ENCODE assay signal across 19 mouse cellular contexts in genomic region chr5:99450463-99450862, GRCm38 (mm10).
"Had no signal": no experiment of that assay in that cellular context is flagged by ENCODE, and none has a peak within 500 bp of the region (broad histone marks: within the 10 kb centered on the region; RNA-seq: fewer than 3 reads in every experiment).

No protein-coding gene starts in this region.

- H3K4me3 ChIP-seq: intestine, embryonic 15.5 days; kidney, embryonic 15.5 days; left cerebral cortex, adult 2 months; liver, embryonic 13.5 days; megakaryocyte, embryonic 14.5 days; midbrain, embryonic 10.5 days; neural tube, embryonic 12.5 days; stomach, embryonic 15.5 days had no signal

- H3K4me1 ChIP-seq: intestine, embryonic 15.5 days; kidney, embryonic 15.5 days; liver, embryonic 13.5 days; neural tube, embryonic 12.5 days; stomach, embryonic 15.5 days had no signal

- H3K27me3 ChIP-seq: intestine, embryonic 15.5 days; kidney, embryonic 15.5 days; liver, embryonic 13.5 days; neural tube, embryonic 12.5 days; stomach, embryonic 15.5 days had no signal

- ATAC-seq: intestine, embryonic 15.5 days; midbrain, embryonic 16.5 days had no signal

- H3K9ac ChIP-seq: intestine, embryonic 15.5 days; kidney, embryonic 15.5 days; liver, embryonic 13.5 days; neural tube, embryonic 12.5 days; stomach, embryonic 15.5 days had no signal

- H3K27ac ChIP-seq: intestine, embryonic 15.5 days; kidney, embryonic 15.5 days; left cerebral cortex, adult 2 months; liver, embryonic 13.5 days; midbrain, embryonic 10.5 days; neural tube, embryonic 12.5 days; stomach, embryonic 15.5 days had no signal

- H3K36me3 ChIP-seq: intestine, embryonic 15.5 days; kidney, embryonic 15.5 days; liver, embryonic 13.5 days; midbrain, embryonic 10.5 days; neural tube, embryonic 12.5 days; stomach, embryonic 15.5 days had no signal

- H3K4me2 ChIP-seq: intestine, embryonic 15.5 days; kidney, embryonic 15.5 days; liver, embryonic 13.5 days; neural tube, embryonic 12.5 days; stomach, embryonic 15.5 days had no signal

- DNase-seq: kidney, adult 11 months; kidney, adult 8-10 months; kidney, postnatal 10 days; kidney, postnatal 36 days; layer of hippocampus, postnatal 36 days; liver, embryonic 13.5 days; lung, postnatal 14 days; retina, postnatal 1 day; right cerebral cortex, postnatal 25 days; spleen, adult 18-20 months; thymus, postnatal 25 days had no signal

- H3K9me3 ChIP-seq: intestine, embryonic 15.5 days; kidney, embryonic 15.5 days; liver, embryonic 13.5 days; midbrain, embryonic 10.5 days; neural tube, embryonic 12.5 days; stomach, embryonic 15.5 days had no signal
